Mouse (Mus musculus) thymus, adult 18-20 months (tissue): ENCODE measurements around the gene Ylpm1.

Source experiments
- DNase-seq, 2 experiments: peaks; one replicate each; pipeline ENCODE4 v3.0.0; 2022; ENCODE audit warnings: mixed read lengths in 2 of 2

Gene Ylpm1

DNA sequence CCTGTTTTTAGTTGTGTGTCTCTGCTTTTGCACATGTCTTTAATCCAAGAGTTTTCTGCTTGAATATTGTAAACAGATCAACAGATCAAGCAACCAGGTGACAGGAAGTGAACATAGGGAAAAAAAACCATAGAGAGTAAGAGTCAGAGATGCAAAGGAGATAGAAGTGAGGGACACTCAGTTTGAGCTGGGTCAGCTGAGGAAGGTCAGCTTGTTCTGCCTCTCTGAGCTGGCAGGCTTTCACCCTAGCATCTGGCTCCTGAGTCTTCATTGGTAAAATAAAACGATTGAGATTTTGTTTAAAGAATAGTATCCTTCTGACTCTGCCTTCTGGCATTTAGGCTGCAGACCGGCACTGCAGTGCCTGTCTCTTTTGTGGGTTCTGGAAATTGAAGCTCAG, 14.4 kb downstream of the Ylpm1 start:
- DNase-seq = no peak

DNA sequence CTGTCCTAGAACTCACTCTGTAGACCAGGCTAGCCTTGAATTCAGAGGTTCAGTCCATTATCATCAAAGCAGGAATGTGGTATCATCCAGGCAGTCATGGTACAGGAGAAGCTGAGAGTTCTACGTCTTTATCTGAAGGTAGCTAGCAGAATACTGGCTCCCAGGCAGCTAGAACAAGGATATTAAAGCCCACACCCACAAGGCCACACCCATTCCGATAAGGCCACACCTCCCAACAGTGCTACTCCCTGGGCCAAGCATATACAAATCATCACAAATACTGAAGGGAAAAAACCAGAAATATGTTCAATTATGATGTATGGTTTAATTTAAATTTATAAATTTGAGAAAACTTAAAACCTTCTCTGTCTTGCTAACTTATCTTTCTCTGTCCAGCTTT, 16.1 kb downstream of the Ylpm1 start:
- DNase-seq = no peak

DNA sequence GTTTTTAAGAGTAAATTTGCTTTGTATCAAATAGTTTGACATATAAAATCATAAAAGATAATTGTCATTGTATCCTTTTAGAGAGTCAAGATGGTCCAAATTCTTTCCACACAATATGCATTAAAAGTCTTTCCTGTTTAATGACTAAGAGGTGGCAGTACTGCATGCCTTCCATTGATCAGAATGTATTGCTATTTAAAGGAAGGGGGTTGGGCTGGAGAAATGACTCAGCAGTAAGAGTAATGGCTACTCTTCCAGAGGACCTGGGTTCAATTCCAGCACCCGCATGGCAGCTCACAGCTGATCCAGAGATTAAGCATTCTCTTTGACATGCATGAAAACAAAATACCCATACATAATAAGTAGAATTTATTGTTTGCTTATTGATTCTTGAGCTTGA, 25.9 kb downstream of the Ylpm1 start:
- no peak for DNase-seq

DNA sequence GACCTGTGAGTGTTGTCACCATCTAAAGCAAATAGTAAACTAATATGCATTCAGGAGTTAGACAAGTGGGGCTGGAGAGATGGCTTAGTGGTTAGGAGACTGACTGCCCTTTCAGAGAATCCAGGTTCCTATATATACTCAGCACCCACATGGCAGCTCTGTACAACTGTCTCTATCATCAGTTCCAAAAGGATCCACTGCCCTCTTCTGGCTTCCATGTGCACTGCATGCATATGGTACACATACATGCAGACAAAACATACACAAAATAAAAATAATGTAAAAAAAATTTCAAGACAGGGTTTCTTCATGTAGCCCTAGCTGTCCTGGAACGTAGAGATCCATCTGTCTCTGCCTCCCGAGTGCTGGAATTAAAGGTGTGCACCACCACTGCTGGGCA, 36.6 kb downstream of the Ylpm1 start:
- no peak for DNase-seq

DNA sequence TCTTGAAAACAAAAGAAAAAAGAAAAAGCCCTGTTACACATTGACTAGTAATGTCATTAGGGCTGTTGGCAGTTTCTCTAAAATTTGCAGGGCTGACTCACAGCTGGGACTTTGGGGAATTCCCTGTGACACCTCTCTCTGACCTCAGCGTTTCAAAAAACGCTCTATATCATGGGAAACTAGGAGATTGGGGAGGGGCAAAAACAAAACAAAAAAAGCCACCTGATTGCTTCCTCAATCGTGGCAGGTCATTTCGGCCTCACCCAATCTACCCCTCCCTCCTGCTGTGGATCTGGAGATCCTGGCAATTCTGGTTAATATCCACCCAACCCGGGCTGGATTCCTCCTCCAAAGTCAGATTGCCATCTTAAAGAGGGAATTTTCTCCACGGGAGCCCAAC, 55.1 kb downstream of the Ylpm1 start:
- DNase-seq = no peak

DNA sequence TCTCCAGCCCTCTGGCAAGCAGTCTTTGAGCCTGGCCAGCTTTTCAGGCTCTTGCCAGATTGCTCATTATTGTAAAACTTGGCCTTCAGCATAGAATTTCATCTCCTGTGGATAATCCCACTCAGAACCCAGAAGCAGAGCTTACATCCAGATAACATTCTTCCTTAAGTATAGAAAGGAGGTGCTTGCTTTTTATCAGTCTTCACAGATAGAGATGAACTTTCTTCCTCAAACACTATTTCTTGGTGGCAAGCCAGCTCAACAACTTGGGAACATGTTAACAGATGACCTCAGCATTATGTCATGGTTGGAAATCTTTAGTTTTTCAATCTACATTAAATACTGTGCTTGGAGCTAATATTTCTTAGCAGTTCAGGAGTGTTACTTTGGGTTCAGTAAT, 74.9 kb downstream of the Ylpm1 start:
- no peak for DNase-seq

DNA sequence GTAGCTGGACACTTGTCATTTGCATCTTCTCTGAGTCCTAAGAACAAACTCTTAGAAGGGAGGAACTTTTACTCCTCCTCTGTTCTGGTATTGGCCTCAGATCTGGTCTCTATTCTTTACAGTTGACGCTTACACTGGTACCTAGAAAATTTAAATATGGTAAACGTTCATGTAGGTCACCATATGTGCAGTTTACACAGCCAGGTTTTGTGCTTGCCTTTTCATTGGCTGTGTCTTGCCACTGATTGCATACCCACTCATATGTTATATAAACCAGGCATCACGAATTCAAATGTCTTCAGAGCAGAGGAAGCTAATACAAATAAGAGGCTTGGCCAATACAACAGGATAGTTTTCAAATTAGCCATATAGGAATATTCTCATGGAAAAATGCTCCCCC, 81.0 kb downstream of the Ylpm1 start:
- no peak for DNase-seq

DNA sequence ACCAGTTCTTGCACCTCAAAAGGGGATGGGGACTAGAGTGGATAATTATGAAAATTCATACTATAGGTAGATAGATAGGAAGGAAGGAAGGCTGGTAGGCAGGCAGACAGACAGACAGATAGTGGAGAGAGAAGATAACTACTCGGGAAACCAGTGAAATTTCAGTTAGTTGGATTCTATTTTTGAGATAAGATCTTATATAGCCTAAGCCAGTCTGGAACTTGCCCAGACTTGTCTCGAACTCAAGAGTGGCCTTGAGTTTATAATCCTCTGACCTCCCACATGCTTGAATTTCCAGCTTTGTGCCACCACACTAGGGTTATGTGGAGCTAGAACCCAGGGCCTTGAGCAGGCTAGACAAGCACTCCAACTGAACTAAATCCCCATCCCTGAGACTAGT, 88.1 kb downstream of the Ylpm1 start:
- no peak for DNase-seq

DNA sequence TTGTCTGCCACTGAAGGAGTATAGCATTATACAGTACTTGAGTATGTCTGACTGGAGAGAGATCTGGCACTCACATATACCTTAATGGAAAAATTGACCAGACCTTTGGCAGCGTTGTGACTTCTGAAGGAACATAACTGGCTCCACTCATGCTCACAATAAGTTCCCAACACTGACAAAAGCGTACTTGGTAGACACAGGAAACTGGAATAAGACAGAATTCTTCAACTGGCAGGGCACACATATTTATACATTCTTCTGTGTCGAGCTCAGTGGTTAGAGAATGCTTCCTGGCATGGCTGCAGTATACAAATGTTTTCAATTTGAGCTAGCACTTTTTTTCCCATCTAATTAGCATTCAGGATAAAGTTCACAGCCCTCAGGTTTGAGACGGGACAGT, 88.8 kb downstream of the Ylpm1 start:
- no peak for DNase-seq

DNA sequence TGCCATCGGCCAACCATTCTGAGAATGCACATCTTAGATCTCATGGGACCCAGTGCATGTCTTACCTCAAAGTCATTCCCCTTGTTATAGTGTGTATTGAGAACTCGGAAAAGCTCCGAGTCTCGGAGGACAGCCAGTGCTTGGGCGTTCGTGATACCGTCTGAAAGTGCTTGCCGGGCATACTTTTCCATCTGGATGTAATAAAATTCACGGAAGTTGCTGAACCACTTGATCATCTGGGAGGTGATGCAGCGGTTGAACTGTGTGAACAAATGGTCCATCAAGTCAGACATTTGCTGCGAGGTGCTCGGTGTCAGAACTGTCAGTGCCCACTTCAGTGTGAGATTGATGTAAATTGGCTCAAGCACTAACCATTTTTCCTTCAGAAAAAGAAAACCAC, 91.7 kb downstream of the Ylpm1 start:
- no peak for DNase-seq

DNA sequence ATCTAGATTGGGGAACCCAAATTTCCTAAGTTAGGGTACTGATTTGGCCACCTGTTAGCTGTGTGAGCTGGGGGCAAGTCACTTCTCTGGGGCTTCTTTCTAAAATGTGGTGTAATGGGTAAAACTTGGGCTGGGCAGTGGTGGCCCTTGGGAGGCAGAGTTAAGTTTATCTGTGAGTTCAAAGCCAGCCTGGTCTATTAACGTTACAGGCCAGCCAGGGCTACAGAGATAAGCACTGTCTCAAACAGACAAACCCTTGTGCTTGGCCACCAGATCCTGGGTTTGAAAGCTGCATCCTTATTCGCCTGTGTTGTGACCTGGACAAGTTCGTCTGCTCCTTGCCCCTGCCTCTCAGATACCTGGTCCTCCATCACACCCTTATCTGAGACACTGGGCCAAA, 95.1 kb downstream of the Ylpm1 start:
- DNase-seq = no peak

DNA sequence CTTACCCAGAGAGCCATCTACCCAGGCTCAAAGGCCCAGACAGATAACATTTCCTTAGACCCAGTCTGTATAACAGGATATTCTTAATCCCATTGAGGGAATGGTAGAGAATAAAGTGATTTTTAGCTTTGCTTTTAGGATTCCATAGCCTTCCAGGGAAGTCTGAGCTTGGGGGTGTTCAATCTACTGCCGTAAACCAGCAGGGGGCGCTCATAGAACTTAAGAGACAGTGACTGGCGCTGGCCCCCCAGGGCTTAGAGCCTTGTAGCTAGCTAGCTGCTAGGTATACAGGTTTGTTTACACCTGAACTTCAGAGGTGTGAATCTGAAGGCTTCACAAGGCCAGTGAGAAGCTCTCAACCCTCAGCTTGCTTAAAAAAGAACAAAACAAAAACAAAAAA, 96.1 kb downstream of the Ylpm1 start:
- DNase-seq = peak in 1 of 2 experiments; percentile 37

DNA sequence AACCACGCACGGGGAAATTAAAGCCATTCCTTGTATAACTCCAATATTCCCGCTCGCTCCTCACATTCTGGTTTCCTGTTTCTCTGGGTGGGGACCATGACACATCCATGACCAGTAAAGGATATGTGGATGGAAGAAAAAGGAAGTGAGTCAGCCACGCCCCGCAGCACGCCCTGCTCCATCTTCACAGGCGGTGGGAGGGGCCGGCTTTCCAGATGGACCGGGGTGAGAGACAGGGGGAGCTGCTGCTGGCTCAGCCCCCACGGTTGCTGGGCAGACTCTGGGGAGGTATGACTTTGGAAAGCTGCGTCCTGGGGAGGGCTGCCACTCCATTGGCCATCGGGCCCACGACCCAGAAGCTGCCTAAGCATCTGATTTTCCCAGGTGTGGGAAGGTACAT, 97.9 kb downstream of the Ylpm1 start:
- DNase-seq = no peak

DNA sequence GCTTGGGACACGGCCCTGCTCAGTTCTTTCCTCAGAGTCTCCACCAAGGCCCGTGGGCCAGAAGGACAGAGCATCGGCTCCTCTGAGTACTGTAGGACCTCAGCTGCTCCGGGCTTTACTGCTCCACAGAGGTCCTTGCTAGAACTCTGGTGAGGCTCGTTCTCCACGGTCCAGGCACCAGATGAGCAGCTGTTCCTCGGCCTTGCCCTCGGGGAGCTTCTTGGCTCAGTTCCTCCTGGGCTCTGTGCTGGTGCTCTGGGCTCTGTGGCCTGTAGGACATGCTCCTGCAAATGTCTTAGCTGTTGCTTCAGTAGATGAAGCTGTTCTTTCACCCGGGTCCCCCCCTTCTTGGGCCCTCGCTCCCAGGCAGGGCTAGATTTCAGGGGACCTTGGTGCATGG, 98.6 kb downstream of the Ylpm1 start:
- DNase-seq = no peak

DNA sequence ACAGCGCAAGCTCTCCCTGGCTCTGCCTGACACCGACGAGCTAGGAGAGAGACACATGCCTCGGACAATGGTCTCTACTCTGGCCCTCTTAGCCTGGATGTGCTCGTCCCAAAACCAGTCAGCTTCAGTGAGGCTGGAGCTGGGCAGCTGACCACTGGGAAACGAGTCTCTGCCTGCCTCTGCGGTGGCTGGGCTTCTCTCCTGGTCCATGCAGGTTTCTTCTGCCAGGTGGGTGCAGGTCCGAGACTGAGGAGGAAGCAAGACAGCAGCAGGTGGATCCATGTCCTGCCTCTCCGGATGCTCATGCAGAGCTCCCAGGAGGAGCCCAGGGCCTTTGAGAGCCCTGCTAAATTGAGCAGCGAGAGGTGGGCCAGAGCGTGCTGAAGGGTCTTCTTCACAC, 99.0 kb downstream of the Ylpm1 start:
- no peak for DNase-seq

DNA sequence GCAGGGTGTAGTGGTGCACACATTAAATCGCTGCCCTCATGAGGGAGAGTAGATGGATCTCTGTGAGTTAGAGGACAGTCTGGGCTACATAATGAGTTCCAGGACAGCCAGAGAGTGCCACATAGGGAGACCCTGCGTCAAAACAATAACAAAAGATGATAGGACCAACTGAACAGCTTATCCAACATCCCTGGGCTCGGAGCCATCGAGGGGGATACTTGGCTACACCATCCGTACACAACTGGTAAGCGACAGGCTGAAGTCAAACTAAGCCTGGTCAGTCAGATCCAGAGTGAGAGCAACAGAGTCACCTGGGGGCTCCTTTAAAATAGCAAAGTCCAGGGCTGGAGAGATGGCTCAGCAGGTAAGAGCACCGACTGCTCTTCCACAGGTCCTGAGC, 99.7 kb downstream of the Ylpm1 start:
- DNase-seq = no peak

DNA sequence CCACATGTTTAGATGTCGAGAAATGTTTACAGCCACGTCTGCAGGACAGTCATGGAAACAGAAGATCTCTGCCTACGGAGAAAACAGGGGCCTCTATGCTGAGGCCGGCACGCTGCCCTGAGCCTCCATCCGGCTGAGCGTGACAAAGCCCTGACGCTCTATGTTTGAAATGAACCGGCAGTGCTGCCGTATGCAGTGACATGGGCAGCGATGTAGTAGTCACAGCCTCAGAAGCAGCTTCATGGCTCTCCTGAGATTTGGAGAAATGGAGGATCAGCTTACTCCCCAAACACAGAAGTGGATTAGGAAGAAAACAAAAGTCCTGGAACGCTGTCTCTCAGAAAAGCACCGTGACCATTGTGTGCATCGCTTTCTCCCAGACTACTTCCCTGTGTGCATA, 104.9 kb downstream of the Ylpm1 start:
- no peak for DNase-seq

DNA sequence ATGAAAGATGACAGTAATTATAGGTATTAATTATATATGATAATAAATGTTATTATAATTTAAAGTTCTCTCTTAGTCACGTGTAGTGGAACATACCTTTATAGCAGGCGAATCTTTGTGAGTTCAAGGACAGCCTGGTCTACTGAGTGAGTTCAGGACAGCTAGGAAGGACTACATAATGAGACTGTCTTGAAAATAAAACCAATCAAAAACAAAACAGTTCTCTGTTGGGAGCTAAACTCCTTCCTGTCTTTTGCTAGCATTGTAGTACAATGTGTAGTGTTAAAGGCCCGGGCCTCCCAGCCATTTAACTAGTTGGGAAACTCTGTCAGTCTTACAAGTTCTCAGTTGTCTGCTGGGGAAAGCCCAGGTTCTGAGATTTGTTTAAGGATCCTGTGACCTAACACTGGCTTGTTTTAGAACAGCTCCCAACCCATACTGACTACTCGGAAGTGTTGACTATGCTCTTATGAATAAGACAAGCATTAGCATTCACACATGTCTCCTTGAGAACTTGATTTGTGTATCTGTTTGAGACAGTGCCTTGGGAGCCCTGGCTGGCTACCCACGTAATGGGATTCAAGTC, 105.5 kb downstream of the Ylpm1 start:
- DNase-seq = no peak

DNA sequence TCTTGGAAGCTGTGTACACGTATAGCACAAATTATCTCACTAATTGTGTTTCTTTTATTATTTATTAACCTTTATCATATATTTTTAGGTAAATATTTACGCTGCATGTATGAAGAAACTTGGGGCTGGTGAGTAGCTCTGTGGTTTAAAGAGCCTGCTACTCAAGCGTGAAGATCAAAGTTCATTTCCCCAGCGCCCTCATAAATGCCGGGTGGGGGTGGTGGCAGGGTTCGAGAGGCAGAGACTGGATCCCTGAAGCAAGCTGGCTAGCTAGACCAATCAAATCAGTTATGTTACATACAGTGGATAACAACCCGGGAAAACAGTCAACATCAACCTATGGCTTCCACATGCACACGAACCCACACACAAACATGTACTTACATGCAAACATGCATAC, 107.0 kb downstream of the Ylpm1 start:
- DNase-seq = no peak

DNA sequence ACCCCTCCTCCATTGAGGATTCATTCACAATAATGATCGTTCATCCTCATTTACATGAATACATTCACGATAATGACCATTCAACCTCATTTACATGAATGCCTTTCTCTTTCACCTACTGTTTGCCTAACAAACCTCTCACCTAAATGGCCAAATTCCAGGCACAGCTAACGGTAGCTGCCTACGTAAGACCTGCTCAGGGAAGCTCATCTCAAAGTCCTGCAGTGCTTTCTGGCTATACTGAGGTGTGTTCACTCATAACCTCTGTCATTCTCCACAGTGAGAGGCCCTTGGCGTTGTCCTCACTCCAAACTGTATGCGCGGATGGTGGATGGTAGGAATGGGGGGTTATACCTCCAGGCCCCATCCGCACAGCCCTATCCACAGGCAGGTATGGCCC, 108.7 kb downstream of the Ylpm1 start:
- DNase-seq = no peak

DNA sequence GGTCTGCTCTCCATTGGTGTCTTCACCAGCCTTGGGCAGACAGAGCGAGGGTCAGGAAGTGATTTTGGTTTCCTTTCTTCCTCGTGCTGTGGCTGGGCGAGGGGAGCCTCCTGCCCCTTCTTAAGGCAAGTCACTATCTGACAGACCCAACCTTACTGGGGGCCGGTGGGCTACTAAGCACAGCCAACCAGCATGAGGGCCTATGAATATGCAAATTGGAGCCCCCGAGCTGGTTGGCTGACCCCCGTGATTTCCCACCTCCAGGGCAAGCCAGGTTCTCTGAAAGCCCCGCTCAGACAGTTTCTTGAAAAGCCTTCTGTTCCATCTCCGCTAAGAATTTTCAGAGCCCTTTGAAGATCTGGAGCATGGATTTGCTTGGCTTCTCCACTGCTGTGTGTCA, 110.2 kb downstream of the Ylpm1 start:
- DNase-seq = no peak

DNA sequence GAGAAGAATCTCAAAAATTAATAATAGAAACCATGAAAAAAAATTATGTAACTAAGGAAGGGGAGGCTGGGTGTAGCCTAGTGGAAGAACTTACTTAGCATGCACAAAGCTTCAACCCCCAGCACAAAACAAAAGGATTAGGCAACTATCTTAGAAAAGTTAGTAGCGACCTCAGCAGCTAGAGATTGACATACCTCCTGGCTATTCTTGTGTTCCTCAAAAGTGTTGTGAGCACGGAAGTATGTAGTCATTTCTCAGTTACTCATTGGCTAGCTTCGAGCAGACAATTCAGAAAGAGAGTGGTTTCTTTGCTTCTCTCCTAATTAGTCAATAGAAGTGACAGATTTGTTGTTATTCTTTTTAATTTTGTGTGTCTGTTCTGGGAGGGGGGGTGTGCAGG, 112.5 kb downstream of the Ylpm1 start:
- no peak for DNase-seq

DNA sequence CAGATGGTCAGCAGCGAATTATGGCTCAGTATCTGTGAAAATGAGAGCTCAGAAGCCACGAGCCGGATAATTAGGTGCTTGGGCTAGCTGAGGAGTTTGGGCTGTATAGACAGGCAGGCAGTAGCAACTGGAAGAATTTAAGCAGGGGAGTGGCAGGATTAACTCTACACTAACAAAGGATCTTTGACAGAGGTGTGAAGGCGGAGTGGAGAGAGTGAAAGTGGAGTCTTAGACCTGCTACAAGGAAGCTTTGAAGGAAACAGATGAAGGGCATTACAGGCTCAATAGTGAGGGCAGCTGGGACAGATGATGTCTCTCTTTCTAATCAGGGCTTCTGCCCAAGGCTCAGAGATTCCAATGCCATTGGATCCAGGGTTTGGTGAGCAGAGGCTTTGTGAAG, 113.3 kb downstream of the Ylpm1 start:
- DNase-seq = no peak

DNA sequence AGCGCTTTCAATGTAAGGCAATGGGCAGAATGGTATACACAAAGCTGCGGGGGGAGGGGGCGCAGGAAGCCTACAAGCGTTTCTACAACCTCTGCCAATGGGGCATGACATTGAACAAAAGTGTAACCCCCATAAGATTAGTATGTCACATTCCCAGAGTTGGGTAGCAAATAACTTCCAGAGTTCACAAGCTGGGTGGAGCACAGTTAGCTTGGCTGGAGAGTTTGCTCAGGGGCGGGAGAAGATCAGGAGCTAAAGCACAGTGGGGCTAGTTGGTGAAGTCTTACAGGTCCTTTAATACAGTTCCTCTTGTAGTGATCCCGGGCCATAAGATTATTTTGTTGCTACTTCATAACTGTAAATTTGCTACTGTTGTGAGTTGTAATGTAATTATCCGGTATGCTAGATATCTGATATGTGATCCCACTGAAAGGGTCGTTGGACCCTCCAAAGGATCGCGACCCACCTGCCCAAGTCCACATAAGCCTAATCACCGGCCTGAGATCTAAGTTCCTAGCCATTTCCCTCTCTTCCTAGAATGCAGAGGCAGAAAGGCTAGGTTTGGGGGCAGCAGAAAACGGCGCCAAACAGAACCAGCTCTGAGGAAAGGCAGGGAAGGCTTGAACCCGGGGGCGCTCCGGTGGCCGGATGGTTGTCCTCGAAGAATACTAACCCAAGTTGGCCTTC, 114.0 kb downstream of the Ylpm1 start:
- DNase-seq = no peak
